Mouse (Mus musculus) ZHBTc4 (cell line): ENCODE results near the gene Lax1.

ENCODE experiments used
- DNase-seq: peaks from one replicate; pipeline ENCODE4 v3.0.0-alpha.2; 2011; ENCODE audit warnings: low read depth, low spot score

Gene Lax1

GRCm38 (mm10) chr1:133689897-133690296 lies at the start of gene Lax1:
Lax1 (minus strand) TSS chr1:133690108.
- DNase-seq: no peak

GRCm38 (mm10) chr1:133736664-133737063 lies 46.8 kb upstream of the Lax1 start:
- DNase-seq: no peak

GRCm38 (mm10) chr1:133735995-133736652 lies 46.2 kb upstream of the Lax1 start:
- peak; percentile 81 for DNase-seq

- peak; percentile 70 for DNase-seq
Observed at GRCm38 (mm10) chr1:133732814-133733213, 42.9 kb upstream of the Lax1 start.

GRCm38 (mm10) chr1:133728339-133728738 lies 38.4 kb upstream of the Lax1 start:
- no peak for DNase-seq

GRCm38 (mm10) chr1:133720342-133720741 lies 30.4 kb upstream of the Lax1 start:
- DNase-seq: no peak

GRCm38 (mm10) chr1:133718786-133719185 lies 28.9 kb upstream of the Lax1 start:
- no peak for DNase-seq

- DNase-seq: no peak
Observed at GRCm38 (mm10) chr1:133718296-133718695, 28.4 kb upstream of the Lax1 start.

GRCm38 (mm10) chr1:133716464-133716863 lies 26.6 kb upstream of the Lax1 start:
- DNase-seq: peak; percentile 92

- DNase-seq: no peak
Observed at GRCm38 (mm10) chr1:133715191-133715590, 25.3 kb upstream of the Lax1 start.

GRCm38 (mm10) chr1:133713009-133713370 lies 23.1 kb upstream of the Lax1 start:
- DNase-seq: no peak

- peak; percentile 54 for DNase-seq
Observed at GRCm38 (mm10) chr1:133712288-133713008, 22.5 kb upstream of the Lax1 start.

- no peak for DNase-seq
Observed at GRCm38 (mm10) chr1:133711376-133711775, 21.5 kb upstream of the Lax1 start.

- peak; percentile 39 for DNase-seq
Observed at GRCm38 (mm10) chr1:133710895-133711294, 21.0 kb upstream of the Lax1 start.

GRCm38 (mm10) chr1:133709292-133709691 lies 19.4 kb upstream of the Lax1 start:
- no peak for DNase-seq

GRCm38 (mm10) chr1:133701824-133702223 lies 11.9 kb upstream of the Lax1 start:
- peak; percentile 61 for DNase-seq

GRCm38 (mm10) chr1:133697935-133698620 lies 8.2 kb upstream of the Lax1 start:
- no peak for DNase-seq

GRCm38 (mm10) chr1:133695901-133696300 lies 6.0 kb upstream of the Lax1 start:
- DNase-seq: peak; percentile 88

- no peak for DNase-seq
Observed at GRCm38 (mm10) chr1:133694876-133695275, 5.0 kb upstream of the Lax1 start.

- peak; percentile 99 for DNase-seq
Observed at GRCm38 (mm10) chr1:133694301-133694700, 4.4 kb upstream of the Lax1 start.

GRCm38 (mm10) chr1:133693536-133694114 lies 3.7 kb upstream of the Lax1 start:
- peak; percentile 57 for DNase-seq

- peak; percentile 37 for DNase-seq
Observed at GRCm38 (mm10) chr1:133692195-133692594, 2.3 kb upstream of the Lax1 start.
